Mouse (Mus musculus): ENCODE measurements around the gene Gart.

DNA sequence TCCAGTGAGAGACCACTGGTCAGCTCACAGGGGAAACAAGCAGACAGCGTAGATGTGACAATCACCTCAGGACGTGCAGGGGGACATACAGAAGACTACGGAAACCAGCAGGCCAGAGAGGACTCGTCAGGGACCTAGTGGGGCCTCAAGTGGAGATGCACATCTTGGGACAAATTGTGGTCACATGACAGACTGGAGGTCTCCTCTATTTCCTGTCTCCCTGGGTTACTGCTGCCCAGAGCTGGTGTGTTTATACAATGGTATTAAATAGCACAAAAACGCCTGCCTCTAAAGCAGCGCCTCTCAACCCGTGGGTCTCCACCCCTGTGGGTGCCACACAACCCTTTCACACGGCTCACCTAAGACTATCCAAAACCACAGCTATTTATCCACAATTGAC is 54.6 kb downstream of the Gart start:
- TF ChIP-seq CTCF (IDR thresholded peaks at IDR 0.05; ENCODE audit: control insufficient read depth, insufficient read depth, insufficient replicate concordance, low read depth, low read length): no peak
- TF ChIP-seq POLR2A (IDR thresholded peaks at IDR 0.05; ENCODE audit: control insufficient read depth, low read depth, low read length): no peak

All from testis, adult 2 months (tissue).